Mouse (Mus musculus) heart, postnatal 4 days (tissue): ENCODE measurements around the gene Tmem242. TPM values are rescaled to one million over a fixed set of nuclear protein-coding genes. Genes with fewer than 3 reads are reported as not detected.

ENCODE experiments used
- DNase-seq: peaks from one replicate; pipeline ENCODE4 v3.0.0; 2021
- total RNA-seq, 2 experiments: library from RNA; stranded (reverse); gene quantifications; 2 replicates each; pipeline ENCODE4 v1.2.3; 2021

Tmem242 gene
- total RNA-seq, 2 experiments from 2014 or later, result 128 to 131 TPM

- DNase-seq, result no peak
Observed at GRCm38 (mm10) chr17:5416518-5416917, 23.5 kb downstream of the Tmem242 start.

DNA sequence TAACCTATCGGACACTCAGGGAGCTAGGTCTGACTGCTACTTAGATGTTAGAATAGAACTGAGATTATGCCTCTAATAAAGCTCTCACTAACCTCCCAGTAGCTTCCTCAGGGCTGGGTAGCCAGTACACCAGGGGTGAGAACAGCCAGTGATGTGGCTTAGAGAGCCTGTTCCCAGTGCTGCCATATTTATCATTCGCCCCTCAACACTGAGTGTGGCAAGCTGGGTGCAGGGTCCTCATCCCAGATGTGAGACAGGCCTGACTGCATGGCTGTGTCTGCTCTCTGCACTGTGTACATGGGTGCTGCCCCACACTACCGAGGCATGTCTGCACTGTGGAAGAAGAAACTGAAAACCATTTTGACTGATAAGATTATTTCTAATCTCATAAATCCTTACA is 26.0 kb downstream of the Tmem242 start:
- no peak for DNase-seq

DNA sequence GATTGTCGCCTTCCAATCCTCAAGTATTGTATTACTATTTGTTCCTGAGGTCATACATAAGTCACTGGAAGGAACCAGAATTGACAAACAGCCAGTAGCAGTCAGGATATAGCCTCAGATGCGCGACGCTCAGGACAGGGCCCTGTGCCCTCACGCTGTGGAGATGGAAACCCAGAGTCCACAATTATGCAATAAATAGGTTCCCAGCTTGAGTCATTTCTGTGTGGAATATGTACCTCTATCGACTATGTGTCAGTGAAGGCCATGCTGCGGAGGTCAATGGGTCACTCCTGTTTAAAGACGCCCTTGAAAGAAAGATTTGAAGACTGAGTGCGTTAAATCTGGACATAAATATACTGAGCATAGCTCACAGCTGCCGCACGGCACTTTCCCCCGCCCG is 26.7 kb downstream of the Tmem242 start:
- no peak for DNase-seq

GRCm38 (mm10) chr17:5412740-5413139 is 27.3 kb downstream of the Tmem242 start:
- no peak for DNase-seq

- no peak for DNase-seq
Observed at GRCm38 (mm10) chr17:5412301-5412700, 27.8 kb downstream of the Tmem242 start.

DNA sequence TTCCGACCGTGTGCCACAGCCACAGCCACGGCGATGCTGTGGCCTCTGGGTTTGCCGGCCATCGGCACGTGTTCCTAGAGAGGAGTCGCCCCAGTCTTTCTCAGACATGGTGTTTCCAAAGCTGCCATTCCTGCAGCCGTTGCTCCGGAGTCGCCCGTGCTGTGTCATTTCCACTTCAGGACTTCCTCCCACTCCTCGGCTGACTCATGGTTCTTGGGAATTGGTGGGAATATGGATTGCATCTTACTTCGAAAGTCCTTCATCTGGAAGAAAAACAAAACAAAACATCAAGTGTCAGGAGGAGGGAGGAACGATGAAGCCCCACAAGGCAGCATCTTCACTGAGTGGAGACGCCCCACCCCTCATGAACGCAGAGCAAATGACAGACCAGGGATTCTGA is 28.9 kb downstream of the Tmem242 start:
- no peak for DNase-seq

DNA sequence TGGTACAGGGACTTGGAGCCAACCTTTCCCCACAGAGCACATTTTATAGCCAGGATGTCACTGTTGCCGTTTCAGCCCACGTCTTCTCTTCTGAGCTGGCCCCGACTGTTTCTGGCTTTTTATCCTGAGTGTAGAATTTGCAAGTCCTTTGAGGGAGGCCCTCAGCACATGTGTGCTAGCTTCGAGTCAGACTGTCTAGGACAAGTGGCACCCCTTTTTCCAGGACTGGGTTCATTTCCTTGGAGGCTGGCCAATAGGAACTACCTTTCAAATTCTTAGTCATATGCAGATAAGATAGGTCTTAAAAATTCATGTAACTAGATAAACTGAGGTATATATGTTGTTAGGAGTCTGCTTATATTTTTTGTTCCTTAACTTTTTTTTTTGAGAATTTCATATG is 29.7 kb downstream of the Tmem242 start:
- DNase-seq, result no peak

DNA sequence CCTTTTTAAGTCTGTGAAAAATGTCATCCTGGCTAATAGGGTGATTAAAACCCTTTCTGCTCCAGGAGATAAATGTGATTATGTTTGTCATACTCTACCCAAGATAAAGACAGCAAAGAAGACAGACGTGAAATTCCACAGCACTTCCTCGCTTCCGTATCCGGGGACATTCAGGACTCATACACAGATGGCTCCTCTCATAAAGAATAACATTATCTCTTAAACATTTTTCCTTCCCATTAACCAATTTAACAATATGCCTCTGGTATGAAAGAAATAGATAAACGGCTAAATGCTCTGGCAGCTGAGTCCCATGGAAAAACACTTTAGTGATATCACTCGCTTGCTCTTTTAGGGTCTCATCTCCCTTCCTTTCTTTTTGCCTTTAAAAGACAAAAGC is 33.0 kb downstream of the Tmem242 start:
- no peak for DNase-seq

- DNase-seq, result no peak
Observed at GRCm38 (mm10) chr17:5406566-5406965, 33.5 kb downstream of the Tmem242 start.

DNA sequence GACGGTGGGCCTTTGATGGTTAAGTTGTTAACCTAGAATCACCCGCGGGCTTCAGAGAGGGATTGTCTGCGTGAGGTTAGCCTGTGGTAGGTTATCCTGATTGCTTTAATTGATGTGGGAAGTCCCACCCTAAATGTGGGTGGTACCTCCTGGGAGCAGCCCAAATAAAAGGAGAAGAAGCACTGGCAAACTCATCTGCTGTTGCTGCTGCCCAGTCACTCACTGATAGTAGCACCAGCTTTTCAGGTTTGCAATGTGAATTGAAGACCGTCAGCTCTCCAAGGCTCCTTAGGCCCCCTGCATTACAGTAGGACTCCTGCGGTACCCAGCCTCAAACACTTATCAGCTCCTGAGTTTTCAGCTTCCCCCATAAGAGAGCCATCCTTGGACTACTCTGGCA is 36.2 kb downstream of the Tmem242 start:
- no peak for DNase-seq

GRCm38 (mm10) chr17:5402624-5403023 is 37.4 kb downstream of the Tmem242 start:
- peak; percentile 86 for DNase-seq

GRCm38 (mm10) chr17:5402069-5402468 is 38.0 kb downstream of the Tmem242 start:
- peak; percentile 83 for DNase-seq

DNA sequence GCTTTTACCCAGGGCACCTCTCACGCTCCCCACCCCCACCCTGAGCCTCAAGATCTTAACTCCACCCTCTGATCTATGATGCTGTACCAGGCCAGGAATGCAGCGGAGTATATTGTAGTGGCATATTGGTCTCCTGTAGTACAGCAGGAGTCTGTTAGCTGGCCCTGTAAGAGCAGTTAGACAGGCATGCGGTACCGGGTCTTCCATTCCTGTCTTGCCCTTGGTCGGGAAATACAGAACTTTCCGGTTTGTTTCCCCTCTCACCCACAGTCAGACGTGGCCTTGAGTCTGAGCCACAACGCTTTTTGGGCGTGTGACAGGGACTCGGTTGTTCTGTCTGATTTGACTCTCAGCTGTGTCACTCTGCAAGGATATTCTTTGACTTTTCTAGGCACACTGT is 38.8 kb downstream of the Tmem242 start:
- no peak for DNase-seq

DNA sequence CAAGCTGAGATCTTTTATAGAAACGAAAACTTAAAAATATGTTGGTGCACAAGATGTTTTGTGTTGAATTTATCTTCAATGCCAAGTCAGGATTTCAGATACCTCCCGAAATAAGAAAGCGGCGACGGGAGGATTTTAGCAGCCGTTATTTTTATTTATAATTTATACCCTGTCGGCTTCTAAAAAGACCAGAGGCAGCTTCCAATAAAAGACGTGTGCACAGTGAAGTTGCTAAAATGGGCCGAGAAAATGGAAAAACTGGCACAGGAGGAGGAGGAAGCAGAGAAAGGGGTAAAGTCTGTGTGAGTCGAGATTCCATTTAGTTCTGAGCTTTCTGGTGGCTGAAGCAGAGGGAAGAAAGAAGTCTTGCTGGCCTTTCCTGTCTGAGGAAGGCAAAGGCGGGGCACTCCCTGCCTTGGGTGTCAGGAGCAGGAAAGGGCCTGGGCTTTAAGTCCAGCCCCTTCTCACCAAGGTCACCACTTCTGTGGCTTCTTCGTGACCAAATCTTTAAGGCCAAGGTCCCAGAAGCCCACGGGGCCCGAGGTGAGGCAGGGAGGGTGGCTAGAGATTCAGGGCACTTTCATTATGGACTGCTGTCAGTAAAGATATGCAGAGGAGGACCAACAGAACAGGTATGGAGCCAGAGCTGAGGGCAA is 39.5 kb downstream of the Tmem242 start:
- DNase-seq, result no peak

DNA sequence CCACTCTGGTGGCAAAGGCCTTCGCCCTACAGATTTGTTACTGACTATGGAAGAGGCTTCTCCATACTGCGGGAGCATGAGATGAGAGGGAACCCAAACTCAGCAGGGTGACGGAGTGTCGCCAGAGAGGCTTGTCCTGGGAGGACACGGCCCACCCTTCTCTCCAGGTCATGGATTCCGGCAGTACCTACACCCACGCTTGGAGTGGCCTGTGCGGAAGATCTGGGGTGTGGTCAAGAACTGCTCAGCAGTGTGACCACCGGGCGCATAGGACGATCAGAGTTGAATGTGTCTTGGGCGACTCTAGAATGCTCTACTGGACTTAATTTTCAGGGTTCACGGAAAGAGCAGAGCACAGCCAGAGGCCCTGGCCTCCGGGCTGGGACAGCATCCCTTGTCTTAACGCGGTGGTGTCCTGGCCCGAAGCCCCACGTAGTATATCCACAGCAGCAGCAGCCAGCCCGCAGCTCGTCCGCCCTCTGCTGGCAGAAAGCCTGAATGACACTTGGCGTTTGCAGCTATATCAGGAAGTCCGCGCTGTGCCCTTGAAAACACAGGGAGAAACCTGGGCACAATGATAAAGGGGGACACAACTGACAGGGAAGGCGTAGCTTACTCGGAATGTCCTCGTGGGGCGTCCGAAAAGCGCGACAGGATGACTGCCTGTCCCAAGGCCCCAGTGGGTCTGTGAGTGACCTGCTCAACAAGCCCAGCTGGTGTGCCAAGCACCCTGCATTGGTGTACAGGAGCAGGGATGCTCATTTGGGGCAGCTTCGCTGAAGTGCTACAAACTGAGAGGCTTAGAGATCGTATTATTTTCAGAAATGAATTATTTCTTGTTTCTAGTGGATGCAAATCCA is 42.7 kb downstream of the Tmem242 start:
- DNase-seq, result peak; percentile 94

DNA sequence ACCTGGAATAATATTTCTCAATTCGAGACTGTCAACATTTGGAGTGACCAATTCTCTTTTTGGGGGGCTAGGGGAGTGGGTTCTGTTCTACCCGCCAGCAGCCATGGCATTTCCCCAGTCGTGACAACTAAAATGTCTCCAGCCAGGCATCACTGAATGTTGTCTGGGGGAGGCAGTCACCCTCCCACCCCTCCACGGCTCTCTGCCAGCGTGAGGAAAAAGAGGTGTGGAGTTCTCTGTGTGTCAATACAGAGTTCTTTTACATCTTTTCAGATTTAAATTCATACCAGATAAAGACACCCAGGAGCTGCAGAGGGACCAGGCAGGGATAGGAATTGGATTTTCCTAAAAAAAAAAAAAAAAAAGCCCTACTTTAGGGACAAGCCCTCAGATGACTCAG is 43.8 kb downstream of the Tmem242 start:
- no peak for DNase-seq

GRCm38 (mm10) chr17:5395454-5396205 is 44.4 kb downstream of the Tmem242 start:
- no peak for DNase-seq

- no peak for DNase-seq
Observed at GRCm38 (mm10) chr17:5390682-5391081, 49.4 kb downstream of the Tmem242 start.

GRCm38 (mm10) chr17:5388351-5388750 is 51.7 kb downstream of the Tmem242 start:
- no peak for DNase-seq

- DNase-seq, result no peak
Observed at GRCm38 (mm10) chr17:5386885-5387545, 53.0 kb downstream of the Tmem242 start.

DNA sequence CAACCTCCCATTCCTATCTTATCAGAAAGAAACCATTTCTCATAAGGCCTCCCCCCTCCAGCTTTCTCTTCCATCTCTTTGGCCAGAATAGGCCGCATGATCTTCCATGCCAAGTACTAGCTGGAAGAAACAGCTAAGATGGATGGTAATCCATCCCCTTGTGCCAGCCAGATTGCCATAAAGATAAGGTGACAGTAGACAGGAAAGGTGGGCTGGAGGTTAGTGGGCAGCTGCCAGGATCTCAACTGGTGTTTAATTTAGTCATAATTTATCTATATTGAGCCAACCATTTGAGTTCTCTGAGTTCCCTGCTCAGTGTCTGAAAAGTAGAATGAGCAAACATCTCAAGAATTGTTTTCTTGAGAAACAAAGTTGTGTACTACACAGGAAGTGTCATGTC is 54.4 kb downstream of the Tmem242 start:
- no peak for DNase-seq

- peak; percentile 28 for DNase-seq
Observed at GRCm38 (mm10) chr17:5377930-5378310, 62.1 kb downstream of the Tmem242 start.
